Mouse (Mus musculus): ENCODE results near the gene Clcn6.

DNA sequence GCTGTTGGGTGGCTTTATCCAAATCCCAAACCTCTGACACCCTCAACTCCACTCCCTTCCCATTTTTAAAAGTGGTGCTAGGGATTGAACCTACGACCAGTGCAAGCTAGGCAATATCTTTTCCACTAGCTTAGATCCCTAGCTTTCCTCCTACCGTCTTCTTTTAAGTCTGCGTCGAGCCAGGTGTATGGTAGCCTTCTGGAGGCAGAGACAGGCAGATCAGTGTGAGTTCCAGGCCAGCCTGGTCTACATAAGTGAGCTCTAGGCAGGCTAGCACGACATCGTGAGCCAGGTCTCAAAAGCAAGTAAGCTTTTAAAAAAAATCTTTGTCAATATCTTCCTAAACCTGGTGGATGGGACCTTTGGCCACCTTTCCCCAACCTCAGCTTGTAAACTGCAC, 37.3 kb upstream of the Clcn6 start:
- TF ChIP-seq CTCF (IDR thresholded peaks at IDR 0.05; ENCODE audit: low read depth, low read length), result no peak
- no peak for TF ChIP-seq POLR2A (IDR thresholded peaks at IDR 0.05; ENCODE audit: borderline replicate concordance, low read depth, low read length)

All from bone marrow macrophage, adult 2 months (primary cell).